Mouse (Mus musculus) kidney, adult 8-10 months (tissue): Measurements from ENCODE around the gene Jazf1.

Source experiments
- DNase-seq, 2 experiments: peaks; one replicate each; pipeline ENCODE4 v3.0.0; 2022

Gene Jazf1

GRCm38 (mm10) chr6:53006032-53006431 lies 62.4 kb downstream of the Jazf1 start:
- DNase-seq: no peak

- DNase-seq: no peak
Observed at GRCm38 (mm10) chr6:53005544-53005943, 62.9 kb downstream of the Jazf1 start.

- DNase-seq: no peak
Observed at GRCm38 (mm10) chr6:52990816-52991215, 77.6 kb downstream of the Jazf1 start.

- no peak for DNase-seq
Observed at GRCm38 (mm10) chr6:52987905-52988640, 80.4 kb downstream of the Jazf1 start.

GRCm38 (mm10) chr6:52987391-52987790 lies 81.0 kb downstream of the Jazf1 start:
- DNase-seq: peak in 1 of 2 experiments; percentile 16

- no peak for DNase-seq
Observed at GRCm38 (mm10) chr6:52982175-52982574, 86.3 kb downstream of the Jazf1 start.

GRCm38 (mm10) chr6:52979503-52979902 lies 88.9 kb downstream of the Jazf1 start:
- no peak for DNase-seq

- no peak for DNase-seq
Observed at GRCm38 (mm10) chr6:52973351-52973750, 95.1 kb downstream of the Jazf1 start.

GRCm38 (mm10) chr6:52972138-52972537 lies 96.3 kb downstream of the Jazf1 start:
- no peak for DNase-seq

- peak; percentile 18 to 55 for DNase-seq
Observed at GRCm38 (mm10) chr6:52969717-52970261, 98.6 kb downstream of the Jazf1 start.

- DNase-seq: no peak
Observed at GRCm38 (mm10) chr6:52968346-52968891, 100.0 kb downstream of the Jazf1 start.

GRCm38 (mm10) chr6:52967557-52968270 lies 100.7 kb downstream of the Jazf1 start:
- DNase-seq: no peak

- peak in 1 of 2 experiments; percentile 14 for DNase-seq
Observed at GRCm38 (mm10) chr6:52966001-52966400, 102.4 kb downstream of the Jazf1 start.

GRCm38 (mm10) chr6:52965340-52965739 lies 103.1 kb downstream of the Jazf1 start:
- no peak for DNase-seq

- no peak for DNase-seq
Observed at GRCm38 (mm10) chr6:52963840-52964690, 104.4 kb downstream of the Jazf1 start.

GRCm38 (mm10) chr6:52963430-52963732 lies 105.0 kb downstream of the Jazf1 start:
- DNase-seq: no peak

GRCm38 (mm10) chr6:52962600-52963429 lies 105.6 kb downstream of the Jazf1 start:
- DNase-seq: no peak

- no peak for DNase-seq
Observed at GRCm38 (mm10) chr6:52961660-52962490, 106.6 kb downstream of the Jazf1 start.

GRCm38 (mm10) chr6:52957730-52958129 lies 110.7 kb downstream of the Jazf1 start:
- DNase-seq: peak; percentile 27 to 69

GRCm38 (mm10) chr6:52956131-52956530 lies 112.3 kb downstream of the Jazf1 start:
- DNase-seq: no peak

GRCm38 (mm10) chr6:52955304-52955703 lies 113.1 kb downstream of the Jazf1 start:
- no peak for DNase-seq
